8 mouse cellular contexts compared by ENCODE assay signal in the genomic region with DNA sequence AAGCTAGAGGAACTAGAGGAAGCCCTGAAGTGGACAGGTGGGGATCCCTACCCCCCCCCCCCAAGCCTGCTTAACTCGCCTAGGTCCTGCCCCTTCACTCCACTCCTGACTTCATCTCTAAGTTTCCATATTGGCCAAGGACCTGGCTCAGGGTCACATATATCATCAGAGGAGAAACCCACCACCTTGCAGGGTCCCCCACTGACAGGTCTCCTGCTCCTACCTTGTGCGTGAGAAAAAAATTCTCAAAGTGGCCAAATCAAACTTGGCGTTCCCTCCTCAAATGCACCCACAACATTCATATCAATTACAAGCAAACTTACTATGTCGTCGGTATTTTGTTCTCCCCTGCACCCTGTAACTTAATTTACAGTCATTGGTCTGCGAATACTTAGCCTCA. TPM values are rescaled to one million over a fixed set of nuclear protein-coding genes. Genes with fewer than 3 reads are reported as not detected.
DNase-seq lines count a peak whose midpoint lies in the region; ATAC-seq and TF ChIP-seq lines count a peak whose summit lies in the region.

No protein-coding gene starts in this region.

- peak overlapping the region; percentile 46 for H3K4me2 ChIP-seq in liver, embryonic 14.5 days (ENCODE audit: low read depth)

- no peak overlapping the region for H3K9ac ChIP-seq in liver, embryonic 14.5 days (replicated peaks)

- TF ChIP-seq POLR2A in spleen, adult 2 months (IDR thresholded peaks at IDR 0.05; ENCODE audit: low read depth, low read length) = no peak

- TF ChIP-seq EP300 in liver, embryonic 14.5 days (IDR thresholded peaks at IDR 0.05; ENCODE audit: low read depth) = no peak

- 51% methylated on average over 6 of the region's 6 CpGs for WGBS in spleen, adult 2 months
- 30% methylated on average over 6 of the region's 6 CpGs for WGBS in liver, embryonic 14.5 days (ENCODE audit: insufficient replicate concordance)

- no peak for ATAC-seq in liver, embryonic 14.5 days (ENCODE audit: insufficient read depth)
- ATAC-seq in monocyte, adult 5-6 weeks (replicated peaks; ENCODE audit: insufficient number of reproducible peaks, low FRiP score, low TSS enrichment, poor library complexity, severe bottlenecking) = no peak

- peak; percentile 60 for DNase-seq in cerebellum, adult 9-11 months
- DNase-seq in cerebellum, adult 11 months = no peak
- no peak for DNase-seq in spleen, adult 2 months (ENCODE audit: low read depth in 1 of 2, low spot score in 2 of 2)
- no peak for DNase-seq in spleen, adult 12 weeks (ENCODE audit: low spot score)
- no peak for DNase-seq in liver, embryonic 14.5 days (ENCODE audit: low read depth in 3 of 3, low spot score in 3 of 3)
- DNase-seq in ovary, postnatal 36 days (ENCODE audit: low spot score) = no peak
- no peak for DNase-seq in kidney, postnatal 14 days

- no peak for TF ChIP-seq CTCF in spleen, adult 2 months (IDR thresholded peaks at IDR 0.05; ENCODE audit: extremely low read depth, insufficient read depth, insufficient read length, insufficient replicate concordance)
- TF ChIP-seq CTCF in liver, embryonic 14.5 days (IDR thresholded peaks at IDR 0.05; ENCODE audit: low read depth) = no peak

- no peaks in the 10 kb centered on the region for H3K36me3 ChIP-seq in spleen, adult 2 months (ENCODE audit: control insufficient read depth, insufficient read depth, low read length)
- H3K36me3 ChIP-seq in liver, embryonic 14.5 days (replicated peaks; ENCODE audit: control insufficient read depth, insufficient read depth, low read depth) = no peaks in the 10 kb centered on the region

- H3K4me3 ChIP-seq in spleen, adult 2 months (ENCODE audit: extremely low read depth, insufficient read depth, insufficient read length) = peak overlapping the region; percentile 58; the same call in 1 of the 2 replicates
- H3K4me3 ChIP-seq in liver, embryonic 14.5 days (ENCODE audit: insufficient read depth in 1 of 2, low read depth in 2 of 2, low read length in 2 of 2) = peak overlapping the region; percentile 48 to 52

- no peaks in the 10 kb centered on the region; the same call in none of the 2 replicates for H3K4me1 ChIP-seq in spleen, adult 2 months (ENCODE audit: control insufficient read depth, insufficient read depth, insufficient read length)
- peaks cover 0 to 11% of the 10 kb centered on the region in 2 experiments; a peak in 2 of 4 replicates for H3K4me1 ChIP-seq in liver, embryonic 14.5 days (replicated peaks; ENCODE audit: control insufficient read depth in 2 of 2, insufficient read depth in 2 of 2, low read length in 1 of 2)

- H3K9me3 ChIP-seq in liver, embryonic 14.5 days (ENCODE audit: control insufficient read depth, low read length) = no peaks in the 10 kb centered on the region

- H3K27ac ChIP-seq in spleen, adult 2 months (ENCODE audit: insufficient read depth, low read length) = no peak overlapping the region
- H3K27ac ChIP-seq in liver, embryonic 14.5 days = no peak overlapping the region

- H3K27me3 ChIP-seq in spleen, adult 2 months (ENCODE audit: control insufficient read depth, insufficient read depth, low read length) = peaks cover 4% of the 10 kb centered on the region; the same call in 1 of the 2 replicates
- peaks cover 22% of the 10 kb centered on the region for H3K27me3 ChIP-seq in liver, embryonic 14.5 days (ENCODE audit: control insufficient read depth, insufficient read depth, low read length)

RNA-seq across cellular contexts. Expression of gene Tmem51, which starts 0.9 kb away (rescaled TPM):
- 21.0 and 22.2 TPM in 2 replicates for polyA plus RNA-seq in spleen, adult 2 months (2012; rRNA removed)
- 7.7 and 7.9 TPM in 2 replicates for polyA plus RNA-seq in liver, embryonic 14.5 days (2012; rRNA removed)
- polyA plus RNA-seq in liver, embryonic 14.5 days (2014; fragmentation: Nextera tagmentation; extraction: Ambion mirVana) = 11.4 and 11.8 TPM in 2 replicates
- 57.2 to 77.8 TPM (median 58.7 TPM) in 3 replicates for total RNA-seq in monocyte, adult 5-6 weeks (2017)
